Mouse (Mus musculus) frontal cortex, adult 2 months (tissue): ENCODE measurements at regions not wholly inside any gene's neighbourhood (a gene's known extent, or its start where the extent isn't known, plus 50 kb on each side); places are given as distances from the start of the nearest gene placed in this dataset.

Experiments
- DNase-seq, 2 experiments: peaks; one replicate each; pipeline ENCODE4 v3.0.0; 2022; ENCODE audit warnings: low spot score in 1 of 2; ENCODE audit errors: extremely low spot score in 1 of 2

DNA sequence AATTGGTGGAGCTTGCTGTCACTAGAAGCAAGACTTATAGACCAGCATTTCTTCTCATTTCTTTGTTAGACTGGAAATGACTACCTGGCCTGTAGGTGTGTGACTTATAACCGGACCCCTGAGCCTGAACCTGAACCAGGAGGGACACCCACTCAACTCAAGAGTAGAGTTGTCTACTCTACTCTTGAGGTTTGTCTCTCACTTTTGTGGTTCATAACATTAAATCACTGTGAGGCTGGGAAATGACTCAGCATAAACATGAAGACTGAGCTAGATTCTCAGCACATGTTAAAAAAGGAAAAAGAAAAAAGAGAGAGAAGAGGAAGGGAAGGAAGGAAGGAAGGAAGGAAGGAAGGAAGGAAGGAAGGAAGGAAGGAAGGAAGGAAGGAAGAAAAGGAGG lies 92.8 kb upstream of the Far2 start:
- no peak for DNase-seq

GRCm38 (mm10) chr6:147954967-147955830 lies 91.9 kb upstream of the Far2 start:
- no peak for DNase-seq

DNA sequence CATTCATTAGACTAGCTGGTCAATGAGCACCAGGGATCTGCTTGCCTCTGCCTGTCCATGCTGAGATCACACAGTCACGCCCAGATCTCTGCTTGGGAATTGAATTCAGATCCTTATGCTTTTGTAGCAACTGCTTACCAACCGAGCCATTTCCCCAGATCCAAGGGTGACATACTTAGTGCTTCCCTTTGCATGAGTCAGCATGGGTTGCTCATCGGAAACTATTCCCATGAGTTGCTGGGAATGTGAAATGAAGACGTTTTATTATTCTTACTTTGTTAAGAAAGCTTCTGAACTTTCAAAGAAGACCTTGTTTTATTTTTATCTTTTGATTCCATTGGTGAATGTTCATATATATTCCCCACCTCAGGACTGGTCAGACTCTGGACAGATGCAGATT lies 82.3 kb upstream of the Far2 start:
- no peak for DNase-seq

GRCm38 (mm10) chr6:147970162-147970608 lies 76.9 kb upstream of the Far2 start:
- DNase-seq, result no peak

GRCm38 (mm10) chr6:147972552-147972951 lies 74.5 kb upstream of the Far2 start:
- no peak for DNase-seq

- DNase-seq, result no peak
Measured at GRCm38 (mm10) chr6:147973059-147973458, 74.0 kb upstream of the Far2 start.

- DNase-seq, result no peak
Measured at GRCm38 (mm10) chr6:147975917-147976316, 71.1 kb upstream of the Far2 start.

DNA sequence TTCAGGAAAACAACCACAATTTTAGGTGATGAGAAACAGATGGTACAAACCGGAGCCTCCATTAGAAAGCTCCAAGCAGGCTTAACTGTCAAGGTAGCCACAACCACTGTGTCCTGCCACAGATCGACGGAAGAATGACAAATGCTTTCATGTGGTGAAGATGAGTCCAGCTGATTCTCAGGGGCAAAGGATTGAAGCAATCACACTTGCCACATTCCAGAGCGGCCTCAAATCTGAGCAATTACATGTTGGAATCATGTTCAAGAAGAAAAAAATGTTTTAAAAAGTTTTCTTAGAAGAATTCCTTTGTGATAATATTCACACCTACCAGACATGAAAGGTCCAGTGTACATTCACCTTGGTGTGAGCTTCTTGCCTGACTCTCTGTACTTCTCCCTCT lies 57.7 kb upstream of the Far2 start:
- no peak for DNase-seq
